Mouse (Mus musculus) spleen, embryonic (tissue): ENCODE results near the gene Cib4.

Source experiments
- CTCF ChIA-PET: fragments of 350-600 bp; sonication (Branson Sonifier 250); formaldehyde crosslinking; loops from one replicate; lab custom pipeline; 2022; lab: Charles Lee

The Cib4 gene

DNA sequence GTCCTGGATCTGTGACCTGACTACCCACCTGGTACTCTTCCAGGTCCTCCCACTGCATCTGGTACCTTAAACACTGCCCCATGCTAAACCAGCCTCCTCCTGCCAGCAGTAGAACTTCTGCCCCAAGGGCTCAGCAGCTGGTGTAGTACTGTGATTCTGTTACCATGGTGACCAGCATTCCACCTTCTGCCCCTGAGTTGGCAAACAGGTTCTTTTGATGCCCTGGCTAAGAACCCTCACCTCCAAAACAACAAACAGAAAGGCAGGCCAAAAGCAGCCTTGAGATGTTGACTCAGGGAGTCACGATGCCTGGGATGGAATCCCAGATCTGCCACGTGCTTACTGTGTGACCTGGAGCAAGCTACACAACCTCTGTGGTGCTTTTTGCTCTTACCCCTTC, at the start of gene Cib4:
Gene Cib4, minus strand, starts transcription at position 139 of the 400 bp plus-strand sequence.
- CTCF ChIA-PET, result no interaction called here

- CTCF ChIA-PET, result no interaction called here
These were observed 49.4 kb upstream of the Cib4 start for GRCm38 (mm10) chr5:30594953-30595560.

- CTCF ChIA-PET, result interaction anchor here (0.7 kb wide), 1 partner anchor 45 kb away, joined by 5 read pairs; no protein-coding TSS in a partner anchor
These were observed 48.3 kb upstream of the Cib4 start for GRCm38 (mm10) chr5:30593811-30594504.

GRCm38 (mm10) chr5:30593360-30593759, 47.7 kb upstream of the Cib4 start:
- CTCF ChIA-PET, result interaction anchor here (0.7 kb wide), 1 partner anchor 45 kb away, joined by 5 read pairs; no protein-coding TSS in a partner anchor

DNA sequence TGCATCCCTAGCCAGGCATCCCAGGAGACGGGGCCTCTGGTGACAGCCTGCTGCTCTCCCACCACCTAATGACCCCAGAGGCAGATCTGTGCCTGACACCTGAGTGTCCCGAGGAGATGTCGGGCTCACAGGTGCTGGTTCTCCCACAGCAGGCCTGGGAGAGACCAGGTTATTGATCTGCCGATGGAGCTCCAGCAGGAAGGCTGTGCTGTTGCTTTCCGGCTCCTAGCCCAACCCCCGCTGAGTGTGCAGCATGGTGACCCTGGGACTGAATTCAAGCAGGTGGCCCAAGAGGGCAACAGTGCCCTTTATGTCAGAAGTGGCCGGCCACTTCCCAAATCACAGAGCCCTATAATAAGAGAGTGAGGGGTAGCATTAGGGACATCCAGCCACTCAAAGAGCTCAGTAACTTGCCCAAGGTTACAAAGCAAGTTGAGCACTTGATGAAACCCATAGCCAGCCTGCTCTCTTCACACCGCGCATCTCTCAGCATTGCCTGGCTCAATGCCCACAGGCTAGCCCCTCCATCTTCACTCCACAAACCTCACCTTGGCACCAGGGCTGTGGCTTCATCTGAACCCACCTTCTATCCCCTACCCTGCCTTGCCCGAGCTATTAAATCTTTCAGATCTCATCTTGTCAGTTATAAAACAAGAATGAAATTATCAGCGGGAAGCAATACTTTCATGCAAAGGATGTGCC, 46.8 kb upstream of the Cib4 start:
- CTCF ChIA-PET, result interaction anchor here (0.6 kb wide), 1 partner anchor 13 kb away, joined by 3 read pairs; no protein-coding TSS in a partner anchor

DNA sequence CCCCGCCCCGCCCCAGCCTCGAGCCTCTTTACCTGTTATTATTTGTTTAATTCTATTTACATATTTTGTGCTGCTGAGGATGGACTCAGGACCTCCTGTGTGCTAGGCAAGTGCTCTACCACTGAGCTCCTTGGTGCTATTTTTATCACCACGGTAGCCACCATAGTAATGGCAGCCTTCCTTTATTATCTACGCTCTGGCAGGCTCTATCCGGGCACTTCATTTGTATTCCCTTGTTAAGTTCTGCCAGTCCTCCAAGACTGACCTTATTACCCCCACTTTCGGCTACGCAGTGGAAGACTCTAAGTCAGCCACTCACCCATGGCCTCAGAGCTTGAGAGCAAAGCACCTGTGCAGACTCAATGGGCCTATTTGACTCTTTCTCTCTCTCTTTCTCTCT, 46.1 kb upstream of the Cib4 start:
- CTCF ChIA-PET, result interaction anchor here (0.6 kb wide), 1 partner anchor 14 kb away, joined by 3 read pairs; no protein-coding TSS in a partner anchor

- CTCF ChIA-PET, result interaction anchor here (0.6 kb wide), 1 partner anchor 199 kb away, joined by 6 read pairs; no protein-coding TSS in a partner anchor
These were observed 45.6 kb upstream of the Cib4 start for GRCm38 (mm10) chr5:30591205-30591731.

DNA sequence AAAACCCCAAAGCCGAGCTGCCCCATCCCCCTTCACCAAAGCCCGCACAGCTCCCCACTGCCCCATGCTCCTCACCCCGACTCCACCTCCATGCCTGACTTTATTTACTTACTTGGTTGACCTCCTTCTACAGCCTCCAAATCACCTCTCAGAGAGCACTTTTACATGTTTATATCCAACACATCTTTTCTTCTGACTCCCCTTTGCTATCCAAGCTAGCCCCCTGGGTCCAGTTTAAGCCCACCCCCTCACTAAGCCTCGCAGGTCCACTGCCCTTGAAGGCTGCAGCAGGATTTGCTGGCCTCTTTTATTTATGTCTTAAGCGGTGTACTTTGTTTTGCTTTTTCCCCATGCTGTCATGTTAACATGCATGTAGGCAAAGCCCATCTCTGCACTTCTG, 44.6 kb upstream of the Cib4 start:
- CTCF ChIA-PET, result interaction anchor here (0.7 kb wide), 1 partner anchor 384 kb away, joined by 7 read pairs; no protein-coding TSS in a partner anchor

- CTCF ChIA-PET, result interaction anchor here (0.7 kb wide), 1 partner anchor 383 kb away, joined by 7 read pairs; no protein-coding TSS in a partner anchor
These were observed 43.9 kb upstream of the Cib4 start for GRCm38 (mm10) chr5:30589546-30589945.

DNA sequence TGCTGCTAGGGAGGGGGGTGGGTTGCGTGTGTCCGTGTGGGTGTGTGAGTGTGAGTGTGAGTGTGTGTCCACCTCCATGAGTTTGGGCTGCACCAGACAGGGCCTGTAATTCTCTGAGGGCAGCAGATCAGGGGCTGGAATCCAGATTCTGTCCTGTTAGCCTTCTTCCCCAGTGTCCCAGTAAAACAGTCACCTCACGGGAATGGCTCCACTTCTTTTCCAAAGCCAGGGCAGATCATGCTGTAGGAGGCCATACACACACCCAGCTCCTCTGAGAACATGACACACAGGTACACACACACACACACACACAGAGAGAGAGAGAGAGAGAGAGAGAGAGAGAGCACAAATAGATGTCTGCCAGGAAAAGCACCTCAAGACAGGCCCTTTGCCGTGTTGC, 43.4 kb upstream of the Cib4 start:
- CTCF ChIA-PET, result no interaction called here

DNA sequence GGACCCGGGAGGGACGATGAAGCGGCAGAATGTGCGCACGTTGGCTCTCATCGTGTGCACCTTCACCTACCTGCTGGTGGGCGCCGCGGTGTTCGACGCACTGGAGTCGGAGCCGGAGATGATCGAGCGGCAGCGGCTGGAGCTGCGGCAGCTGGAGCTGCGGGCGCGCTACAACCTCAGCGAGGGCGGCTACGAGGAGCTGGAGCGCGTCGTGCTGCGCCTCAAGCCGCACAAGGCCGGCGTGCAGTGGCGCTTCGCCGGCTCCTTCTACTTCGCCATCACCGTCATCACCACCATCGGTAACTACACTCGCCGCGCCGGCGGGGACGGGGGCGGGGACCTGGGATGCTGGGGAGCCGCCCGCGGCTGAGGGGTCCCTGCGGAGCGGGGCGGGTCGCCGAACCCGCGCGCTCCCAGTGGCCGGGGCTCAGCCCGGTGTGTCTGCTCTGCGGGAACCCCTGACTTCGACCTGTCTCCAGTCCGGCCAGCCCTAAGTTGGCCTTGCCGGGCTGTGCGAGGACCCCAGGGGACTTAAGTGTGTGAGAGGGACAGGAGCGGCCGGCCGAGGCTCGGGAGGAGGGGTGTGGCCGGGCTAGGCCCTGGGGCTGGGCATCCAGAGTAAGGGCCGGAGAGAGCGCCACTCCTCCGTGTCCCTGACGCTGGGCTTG, 42.8 kb upstream of the Cib4 start:
- CTCF ChIA-PET, result no interaction called here

DNA sequence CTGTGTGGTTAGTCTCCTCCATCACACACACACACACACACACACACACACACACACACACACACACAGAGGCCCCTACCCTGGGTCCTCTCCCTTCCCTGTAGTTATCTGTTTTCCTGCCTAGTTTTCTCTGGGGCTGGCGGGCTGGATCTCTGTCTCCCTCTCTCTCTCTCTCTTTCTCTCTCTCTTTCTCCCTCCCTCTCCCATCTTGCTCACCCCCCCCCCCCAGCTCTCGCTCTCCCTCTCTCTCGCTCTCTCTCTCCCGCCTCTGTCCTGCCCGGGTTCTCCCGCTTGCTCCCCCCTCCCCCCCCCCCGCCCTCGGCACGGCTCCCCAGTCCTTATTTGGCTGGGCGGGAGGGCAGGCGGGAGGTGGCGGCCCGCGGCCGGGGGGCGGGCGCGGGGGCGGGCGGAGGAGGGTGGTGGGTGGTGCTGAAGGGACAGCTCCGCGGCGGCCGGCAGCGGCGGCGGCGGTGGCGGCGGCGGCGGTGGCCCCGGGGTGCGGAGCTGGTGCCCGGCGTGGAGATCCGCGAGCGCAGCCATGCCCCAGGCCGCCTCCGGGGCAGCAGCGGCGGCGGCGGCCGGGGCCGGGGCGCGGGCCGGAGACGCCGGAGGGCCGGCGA, 42.2 kb upstream of the Cib4 start, which contains the start of gene Kcnk3:
Gene Kcnk3, plus strand, starts transcription at position 490 of the 620 bp plus-strand sequence.
- CTCF ChIA-PET, result no interaction called here

GRCm38 (mm10) chr5:30587101-30587500, 41.5 kb upstream of the Cib4 start:
- CTCF ChIA-PET, result no interaction called here

GRCm38 (mm10) chr5:30586616-30587015, 41.0 kb upstream of the Cib4 start:
- CTCF ChIA-PET, result no interaction called here

DNA sequence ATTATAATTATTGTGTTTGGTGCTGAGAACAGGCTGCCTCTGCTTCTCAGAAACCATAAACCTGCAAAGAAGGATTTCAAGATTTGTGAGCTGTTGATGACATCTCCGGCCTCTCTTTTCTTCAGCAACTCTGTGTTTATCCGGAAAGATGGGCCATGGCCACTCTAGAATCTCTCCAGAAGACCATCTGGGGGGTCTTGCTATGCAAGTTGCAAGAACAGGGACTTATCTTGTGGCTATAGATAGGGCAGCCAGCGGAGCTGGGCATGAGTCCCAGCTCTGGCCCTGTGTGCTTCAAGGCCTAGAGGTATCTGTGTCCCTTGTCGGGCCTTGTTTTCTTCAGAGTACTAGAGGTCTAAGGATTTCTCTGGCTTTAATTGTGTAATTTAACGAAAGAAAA, 36.4 kb upstream of the Cib4 start:
- CTCF ChIA-PET, result no interaction called here

DNA sequence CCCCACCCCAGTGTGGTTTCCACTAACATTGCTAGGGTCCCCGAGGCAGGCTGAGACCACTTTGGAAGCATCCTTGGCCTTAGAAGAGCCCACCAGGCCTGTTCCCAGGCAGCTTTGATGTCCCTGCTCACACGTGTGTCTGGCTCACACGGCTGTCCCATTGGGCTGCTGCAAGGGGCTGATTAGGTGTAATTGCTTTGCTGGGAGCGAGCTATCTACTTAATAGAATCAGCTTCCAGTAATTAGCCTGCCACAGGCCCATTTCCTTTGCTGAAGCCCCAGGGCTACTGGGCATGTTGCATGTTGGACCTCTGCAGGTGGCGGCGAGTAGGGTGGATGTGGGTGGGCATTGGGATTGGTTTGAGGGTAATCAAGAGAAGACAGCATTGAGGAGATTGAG, 35.1 kb upstream of the Cib4 start:
- CTCF ChIA-PET, result no interaction called here

DNA sequence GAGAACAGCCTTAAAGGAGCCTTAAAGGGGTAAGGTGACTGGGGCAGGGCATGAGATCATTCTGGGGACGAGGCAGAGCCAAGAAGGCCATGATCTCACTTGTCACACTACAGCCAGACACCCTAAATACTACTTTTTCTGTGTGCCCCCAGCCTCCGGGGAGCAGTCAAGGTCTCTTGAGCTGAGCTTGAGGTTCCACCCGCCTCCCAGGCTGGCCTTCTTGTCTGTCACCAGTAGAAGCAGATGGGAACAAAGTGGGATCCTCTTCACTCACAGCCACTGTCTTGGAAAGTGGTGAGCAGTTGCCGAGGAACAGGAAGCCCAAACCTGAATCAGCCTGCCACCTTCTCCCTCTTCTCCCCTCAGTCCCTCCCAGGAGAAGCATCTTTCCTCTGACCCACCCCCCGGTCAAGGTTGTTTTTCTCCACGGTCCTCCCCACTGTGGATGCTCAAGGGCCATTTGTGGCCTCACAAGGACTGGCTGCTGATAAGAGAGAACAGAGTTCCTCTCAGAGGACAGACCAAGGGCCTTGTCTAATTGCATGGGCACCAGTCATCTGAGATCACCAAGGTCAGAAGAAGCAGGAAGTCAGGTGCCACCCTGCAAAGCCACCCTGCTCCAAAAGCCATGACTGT, 32.9 kb upstream of the Cib4 start:
- CTCF ChIA-PET, result no interaction called here

GRCm38 (mm10) chr5:30577654-30578310, 32.1 kb upstream of the Cib4 start:
- CTCF ChIA-PET, result no interaction called here

GRCm38 (mm10) chr5:30577251-30577650, 31.6 kb upstream of the Cib4 start:
- CTCF ChIA-PET, result no interaction called here

GRCm38 (mm10) chr5:30576233-30576632, 30.6 kb upstream of the Cib4 start:
- CTCF ChIA-PET, result no interaction called here
